Mouse (Mus musculus) embryonic facial prominence, embryonic 15.5 days (tissue): ENCODE data around the gene Iffo1. TPM values are rescaled to one million over a fixed set of nuclear protein-coding genes. Genes with fewer than 3 reads are reported as not detected.

ENCODE experiments used
- ATAC-seq: fragments of 200-750 bp; cut with Nextera tagmentation; 2 replicates; pipeline ENCODE4 v1.8.0; 2017; ENCODE audit warnings: low read depth, moderate TSS enrichment; ENCODE audit not compliant: insufficient number of reproducible peaks, low FRiP score, low TSS enrichment
- H3K27ac ChIP-seq: fragments of 300-500 bp; sonication (generic); replicated peaks from 2 replicates; pipeline ENCODE4 v1.5.1; 2015; ENCODE audit warnings: mild to moderate bottlenecking, inconsistent platforms
- H3K27me3 ChIP-seq: fragments of 300-500 bp; sonication (generic); 2 replicates; pipeline ENCODE4 v1.6.1; 2015; ENCODE audit warnings: inconsistent platforms
- H3K36me3 ChIP-seq: fragments of 300-500 bp; sonication (generic); 2 replicates; pipeline ENCODE4 v1.6.1; 2015; ENCODE audit warnings: mild to moderate bottlenecking, inconsistent platforms
- H3K4me1 ChIP-seq: fragments of 300-500 bp; sonication (generic); 2 replicates; pipeline ENCODE4 v1.6.1; 2015; ENCODE audit warnings: inconsistent platforms
- H3K4me2 ChIP-seq: fragments of 300-500 bp; sonication (generic); replicated peaks from 2 replicates; pipeline ENCODE4 v1.6.1; 2015; ENCODE audit warnings: mild to moderate bottlenecking, inconsistent platforms
- H3K4me3 ChIP-seq: fragments of 300-500 bp; sonication (generic); replicated peaks from 2 replicates; pipeline ENCODE4 v1.5.1; 2015; ENCODE audit warnings: mild to moderate bottlenecking, inconsistent platforms
- H3K9ac ChIP-seq: fragments of 300-500 bp; sonication (generic); 2 replicates; pipeline ENCODE4 v1.6.1; 2015; ENCODE audit warnings: inconsistent platforms
- H3K9me3 ChIP-seq: fragments of 300-500 bp; sonication (generic); replicated peaks from 2 replicates; pipeline ENCODE4 v1.6.1; 2016; ENCODE audit warnings: inconsistent platforms
- WGBS: fragments of 180-500 bp; shearing (Covaris S2); methylation state at CpG from one replicate; pipeline ENCODE4 v1.1.7; 2015; 5-methylcytosine and 5-hydroxymethylcytosine counted together
- microRNA-seq: library from miRNA; unstranded; fragments of <30 nt; microRNA quantifications from one replicate; pipeline ENCODE4, GENCODE M21; 2016; ENCODE audit warnings: borderline number of aligned reads
- polyA plus RNA-seq: library from polyadenylated mRNA; unstranded; fragments of >200 nt; fragmentation: Nextera tagmentation; extraction: Ambion mirVana; gene quantifications from 2 replicates; pipeline ENCODE4 v1.2.1, GENCODE M21; 2015

The Iffo1 gene
- polyA plus RNA-seq, 1 experiment from 2014 or later, result 30.3 TPM

- H3K27me3 ChIP-seq, result no peaks in the 10 kb centered on the region
- no peaks in the 10 kb centered on the region for H3K9me3 ChIP-seq
- peaks cover 5% of the 10 kb centered on the region for H3K4me1 ChIP-seq
- peaks cover 19% of the 10 kb centered on the region for H3K36me3 ChIP-seq
- H3K4me2 ChIP-seq, result no peak overlapping the region
- WGBS, result 58% methylated on average over 5 of the region's 5 CpGs
- H3K27ac ChIP-seq, result no peak overlapping the region
- H3K4me3 ChIP-seq, result no peak overlapping the region
- H3K9ac ChIP-seq, result no peak overlapping the region
- no peak for ATAC-seq
These were observed 52.1 kb downstream of the Iffo1 start for GRCm38 (mm10) chr6:125197166-125197565.

GRCm38 (mm10) chr6:125210436-125210835, 65.4 kb downstream of the Iffo1 start:
- H3K36me3 ChIP-seq, result no peaks in the 10 kb centered on the region
- 91% methylated on average over 1 of the region's 1 CpGs for WGBS
- ATAC-seq, result no peak

More at GRCm38 (mm10) chr6:125210436-125210835, 65.4 kb downstream of the Iffo1 start:
- Histone ChIP-seq H3K27me3 (peaks cover 12% of the 10 kb centered on the region; the same call in 1 of the 2 replicates), H3K9me3 (no peaks in the 10 kb centered on the region), H3K4me3 (no peak overlapping the region), H3K4me1 (no peaks in the 10 kb centered on the region), H3K4me2 (no peak overlapping the region), H3K9ac (no peak overlapping the region), H3K27ac (no peak overlapping the region)

Small RNA genes lying within 50 kb of the gene (microRNA-seq; reads per million reads assigned to microRNA genes)
- gene Mir3098 (0.86 reads per million), gene Mir7045 (not detected)

Other genes starting within 250 kb of the Iffo1 start
- gene Lag3, start 233.5 kb upstream of the Iffo1 start, polyA plus RNA-seq, result 2.8 and 4.0 TPM in 2 replicates
- 355 and 368 TPM in 2 replicates for gene Ptms, start 225.1 kb upstream of the Iffo1 start, polyA plus RNA-seq
- 373 and 388 TPM in 2 replicates for gene Mlf2, start 213.9 kb upstream of the Iffo1 start, polyA plus RNA-seq
- 144 and 150 TPM in 2 replicates for gene Cops7a, start 179.7 kb upstream of the Iffo1 start, polyA plus RNA-seq
- 11.3 and 13.7 TPM in 2 replicates for gene Pianp, start 148.5 kb upstream of the Iffo1 start, polyA plus RNA-seq
- 18.2 and 19.2 TPM in 2 replicates for gene Zfp384, start 136.1 kb upstream of the Iffo1 start, polyA plus RNA-seq
- 154 TPM in 2 replicates for gene Ing4, start 105.5 kb upstream of the Iffo1 start, polyA plus RNA-seq
- gene Acrbp, start 95.6 kb upstream of the Iffo1 start, polyA plus RNA-seq, result 12.5 and 18.4 TPM in 2 replicates
- 3.6 and 5.4 TPM in 2 replicates for gene Lpar5, start 77.3 kb upstream of the Iffo1 start, polyA plus RNA-seq
- 70.8 and 77.0 TPM in 2 replicates for gene Chd4, start 49.3 kb upstream of the Iffo1 start, polyA plus RNA-seq
- 57.5 and 58.3 TPM in 2 replicates for gene Nop2, start 13.3 kb upstream of the Iffo1 start, polyA plus RNA-seq
- 1,507 and 1,606 TPM in 2 replicates for gene Gapdh, start 21.2 kb downstream of the Iffo1 start, polyA plus RNA-seq
- gene Ncapd2, start 46.5 kb downstream of the Iffo1 start, polyA plus RNA-seq, result 97.2 and 98.7 TPM in 2 replicates
- gene Mrpl51, start 46.6 kb downstream of the Iffo1 start, polyA plus RNA-seq, result 198 and 212 TPM in 2 replicates
- gene Vamp1, start 70.3 kb downstream of the Iffo1 start, polyA plus RNA-seq, result 5.2 and 5.8 TPM in 2 replicates
- 4.8 and 5.2 TPM in 2 replicates for gene Tapbpl, start 86.6 kb downstream of the Iffo1 start, polyA plus RNA-seq
- gene Cd27, start 91.8 kb downstream of the Iffo1 start, polyA plus RNA-seq, result 2.8 and 3.3 TPM in 2 replicates
- gene Tuba3a, start 140.8 kb downstream of the Iffo1 start, polyA plus RNA-seq, result 0.24 TPM in 1 of 2 replicates, not detected in the other
- 47.3 and 47.7 TPM in 2 replicates for gene Ltbr, start 168.6 kb downstream of the Iffo1 start, polyA plus RNA-seq
- gene Scnn1a, start 175.4 kb downstream of the Iffo1 start, polyA plus RNA-seq, result 7.2 and 8.8 TPM in 2 replicates
- gene Tnfrsf1a, start 204.1 kb downstream of the Iffo1 start, polyA plus RNA-seq, result 88.7 and 93.3 TPM in 2 replicates
- gene Plekhg6, start 235.6 kb downstream of the Iffo1 start, polyA plus RNA-seq, result 3.5 and 3.8 TPM in 2 replicates